In the genomic region with DNA sequence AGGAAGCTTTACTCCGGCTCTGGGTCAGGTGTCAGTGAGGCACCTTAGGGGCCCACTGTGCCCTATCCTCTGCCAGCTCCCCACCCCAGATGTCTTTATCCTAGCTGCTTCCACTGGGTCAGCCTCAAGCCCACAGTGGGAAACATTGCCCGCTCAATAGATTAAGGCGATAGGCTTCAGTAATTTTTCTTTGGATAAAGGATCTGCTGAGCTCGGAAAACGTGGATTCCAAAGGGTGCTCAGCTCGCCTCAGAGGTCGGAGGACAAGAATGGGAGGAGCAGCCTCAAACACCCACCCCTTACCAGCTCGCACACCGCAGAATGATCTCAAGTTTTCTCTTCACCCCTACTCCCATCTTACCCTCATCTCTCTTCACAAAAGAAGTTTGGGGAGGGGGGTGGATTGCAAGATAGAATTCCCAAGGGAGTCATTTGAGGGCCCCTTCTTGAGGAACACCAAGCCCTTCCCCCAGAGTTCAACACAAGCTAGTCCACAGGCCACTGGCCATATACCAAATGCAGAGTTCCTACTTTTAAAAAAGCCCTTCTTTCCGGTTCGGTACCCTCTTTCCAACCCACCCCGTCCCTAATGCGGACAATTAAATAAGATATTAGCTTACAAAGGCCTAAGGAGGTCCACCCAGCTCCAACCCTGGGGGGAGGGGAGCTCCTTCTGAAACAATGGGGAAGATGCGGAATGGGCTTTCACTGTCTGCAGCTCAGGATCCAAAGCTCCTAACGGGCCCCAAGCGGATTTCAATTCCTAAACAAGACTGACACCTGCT, we compare ENCODE assay signal across 8 mouse cellular contexts. TPM values are rescaled to one million over a fixed set of nuclear protein-coding genes. Genes with fewer than 3 reads are reported as not detected.
DNase-seq lines count a peak whose midpoint lies in the region; ATAC-seq lines count a peak whose summit lies in the region.

No protein-coding gene starts in this region.

- H3K4me3 ChIP-seq in erythroblast, embryonic 14.5 days (replicated peaks), result peak overlapping the region; percentile 29
- H3K4me3 ChIP-seq in forebrain, embryonic 10.5 days, result peak overlapping the region; percentile 69

- intact Hi-C loops in left cerebral cortex, postnatal 10 days (cut with DNase I), result no loop called here

- H3K27me3 ChIP-seq in erythroblast, embryonic 14.5 days (ENCODE audit: control insufficient read depth), result peaks cover 67% of the 10 kb centered on the region
- no peaks in the 10 kb centered on the region for H3K27me3 ChIP-seq in forebrain, embryonic 10.5 days (ENCODE audit: poor library complexity, severe bottlenecking)

- H3K4me1 ChIP-seq in erythroblast, embryonic 14.5 days (ENCODE audit: control insufficient read depth), result peaks cover 11% of the 10 kb centered on the region
- H3K4me1 ChIP-seq in forebrain, embryonic 10.5 days, result peaks cover 64% of the 10 kb centered on the region

- H3K9me3 ChIP-seq in erythroblast, embryonic 14.5 days (ENCODE audit: control insufficient read depth, low read length), result no peaks in the 10 kb centered on the region
- peaks cover 17% of the 10 kb centered on the region; the same call in 1 of the 2 replicates for H3K9me3 ChIP-seq in forebrain, embryonic 10.5 days

- peak overlapping the region; percentile 94 for H3K27ac ChIP-seq in forebrain, embryonic 10.5 days

- H3K36me3 ChIP-seq in erythroblast, embryonic 14.5 days (ENCODE audit: control insufficient read depth), result no peaks in the 10 kb centered on the region; the same call in 1 of the 2 replicates
- peaks cover 60% of the 10 kb centered on the region for H3K36me3 ChIP-seq in forebrain, embryonic 10.5 days (replicated peaks)

- DNase-seq in ZHBTc4 (ENCODE audit: low read depth, low spot score), result peak; percentile 56
- DNase-seq in forebrain, embryonic 10.5 days (ENCODE audit: extremely low spot score, low spot score), result peak; percentile 62
- DNase-seq in kidney, adult 11 months, result peak; percentile 71
- peak; percentile 15 for DNase-seq in lung, postnatal 36 days
- no peak for DNase-seq in left cerebral cortex, postnatal 10 days (ENCODE audit: extremely low spot score in 1 of 2, low spot score in 2 of 2)
- DNase-seq in right cerebral cortex, postnatal 14 days, result no peak

- WGBS in forebrain, embryonic 10.5 days, result 1% methylated on average over 16 of the region's 16 CpGs

- ATAC-seq in erythroblast, adult 5-6 weeks (replicated peaks; ENCODE audit: low FRiP score, poor library complexity, severe bottlenecking), result no peak

RNA-seq across cellular contexts. Expression of a gene that starts 11.7 kb away (rescaled TPM):
- polyA plus RNA-seq in erythroblast, embryonic 14.5 days (2012), result 0.41 and 1.2 TPM in 2 replicates
- 6.7 and 22.4 TPM in 2 replicates for total RNA-seq in erythroblast, adult 5-6 weeks (2015; ENCODE audit: low replicate concordance)
- 7.2 and 13.8 TPM in 2 replicates for total RNA-seq in erythroblast, adult 5-6 weeks (2017; ENCODE audit: low replicate concordance)
- polyA plus RNA-seq in forebrain, embryonic 10.5 days (2016; fragmentation: Nextera tagmentation; extraction: Ambion mirVana), result 64.4 and 69.9 TPM in 2 replicates
- 10 to 100 TPM; 32.4 to 38.6 TPM for total RNA-seq in left cerebral cortex, postnatal 10 days (2021)

RNA-seq across cellular contexts. Expression of a gene that starts 11.9 kb away (rescaled TPM):
- 0.01 TPM in 1 of 2 replicates, not detected in the other for polyA plus RNA-seq in erythroblast, embryonic 14.5 days (2012)
- total RNA-seq in erythroblast, adult 5-6 weeks (2015; ENCODE audit: low replicate concordance), result not detected in 2 replicates
- 0.26 TPM in 1 of 2 replicates, not detected in the other for total RNA-seq in erythroblast, adult 5-6 weeks (2017; ENCODE audit: low replicate concordance)
- polyA plus RNA-seq in forebrain, embryonic 10.5 days (2016; fragmentation: Nextera tagmentation; extraction: Ambion mirVana), result 73.2 and 82.1 TPM in 2 replicates
- 10 to 100 TPM; 39.6 to 39.9 TPM for total RNA-seq in left cerebral cortex, postnatal 10 days (2021)

RNA-seq across cellular contexts. Expression of a gene that starts 37.3 kb away (rescaled TPM):
- 0.04 TPM in 1 of 2 replicates, not detected in the other for polyA plus RNA-seq in erythroblast, embryonic 14.5 days (2012)
- 6.7 and 10.8 TPM in 2 replicates for total RNA-seq in erythroblast, adult 5-6 weeks (2015; ENCODE audit: low replicate concordance)
- total RNA-seq in erythroblast, adult 5-6 weeks (2017; ENCODE audit: low replicate concordance), result 1.3 and 4.3 TPM in 2 replicates
- 22.5 and 24.0 TPM in 2 replicates for polyA plus RNA-seq in forebrain, embryonic 10.5 days (2016; fragmentation: Nextera tagmentation; extraction: Ambion mirVana)
- total RNA-seq in left cerebral cortex, postnatal 10 days (2021), result 10 to 100 TPM; 36.9 to 37.7 TPM

RNA-seq across cellular contexts. Expression of a gene that starts 37.7 kb away (rescaled TPM):
- 1.4 and 2.0 TPM in 2 replicates for polyA plus RNA-seq in erythroblast, embryonic 14.5 days (2012)
- 16.3 and 16.9 TPM in 2 replicates for total RNA-seq in erythroblast, adult 5-6 weeks (2015; ENCODE audit: low replicate concordance)
- 11.3 and 16.0 TPM in 2 replicates for total RNA-seq in erythroblast, adult 5-6 weeks (2017; ENCODE audit: low replicate concordance)
- polyA plus RNA-seq in forebrain, embryonic 10.5 days (2016; fragmentation: Nextera tagmentation; extraction: Ambion mirVana), result 53.4 and 56.6 TPM in 2 replicates
- total RNA-seq in left cerebral cortex, postnatal 10 days (2021), result 10 to 100 TPM; 55.1 to 56.7 TPM

RNA-seq across cellular contexts. Expression of a gene that starts 39.6 kb away (rescaled TPM):
- polyA plus RNA-seq in erythroblast, embryonic 14.5 days (2012), result not detected in 2 replicates
- not detected in 2 replicates for total RNA-seq in erythroblast, adult 5-6 weeks (2015; ENCODE audit: low replicate concordance)
- not detected in 2 replicates for total RNA-seq in erythroblast, adult 5-6 weeks (2017; ENCODE audit: low replicate concordance)
- polyA plus RNA-seq in forebrain, embryonic 10.5 days (2016; fragmentation: Nextera tagmentation; extraction: Ambion mirVana), result not detected in 2 replicates
- not detected for total RNA-seq in left cerebral cortex, postnatal 10 days (2021)

Comparison
In these comparisons a context has a peak if more than half of its experiments do, and no peak if none do; other contexts are left out.
1. DNase-seq: peak in ZHBTc4 (single experiment), forebrain, embryonic 10.5 days (single experiment), kidney, adult 11 months (single experiment) and lung, postnatal 36 days (single experiment); none in left cerebral cortex, postnatal 10 days (0 of 2) and right cerebral cortex, postnatal 14 days (single experiment).
2. RNA of a gene that starts 11.9 kb away (total RNA-seq): 39.6 to 39.9 TPM in left cerebral cortex, postnatal 10 days; 0.26 TPM in erythroblast, adult 5-6 weeks; every median in the first group is over 10 times any median in the second.